Mouse (Mus musculus): ENCODE data around the gene Hivep2. TPM values are rescaled to one million over a fixed set of nuclear protein-coding genes. Genes with fewer than 3 reads are reported as not detected.
A peak's percentile ranks its signal among the peaks of the same experiment; 100 is the strongest.

The Hivep2 gene
- total and polyA plus RNA-seq, 2 experiments from 2014 or later = 10.8 to 37.5 TPM

DNA sequence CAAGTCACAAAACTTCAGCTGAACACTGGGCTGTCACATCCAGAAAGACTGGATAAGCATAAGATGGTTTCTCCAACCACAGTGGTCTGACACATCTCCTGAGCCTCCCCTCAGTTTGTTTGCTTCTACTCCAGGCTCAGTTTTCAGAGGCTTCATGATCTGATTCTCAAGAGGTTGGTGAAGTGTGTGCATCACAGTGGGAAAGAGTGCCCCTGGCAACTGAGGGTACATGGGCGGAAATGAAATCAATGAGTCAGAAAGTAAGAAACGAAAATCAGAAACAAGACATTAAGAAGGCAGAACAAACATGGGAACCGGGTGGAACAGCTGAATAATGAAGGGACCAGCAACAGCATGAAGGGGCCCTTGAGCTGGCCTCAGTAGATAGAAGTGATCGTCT is 31.5 kb downstream of the Hivep2 start:
- TF ChIP-seq CTCF (IDR thresholded peaks at IDR 0.05) = no peak
- no peaks in the 10 kb centered on the region for H3K27me3 ChIP-seq (ENCODE audit: insufficient read depth, low read length)
- no peak for ATAC-seq (ENCODE audit: low FRiP score)
- H3K9ac ChIP-seq (replicated peaks; ENCODE audit: low read length, poor library complexity, severe bottlenecking) = no peak overlapping the region
- H3K27ac ChIP-seq (ENCODE audit: low read depth, low read length) = no peak overlapping the region
- H3K4me2 ChIP-seq (ENCODE audit: low read depth, low read length, poor library complexity, severe bottlenecking) = no peak overlapping the region
- no peaks in the 10 kb centered on the region for H3K36me3 ChIP-seq (ENCODE audit: insufficient read depth, low read length)
- H3K9me3 ChIP-seq (ENCODE audit: low read length) = no peaks in the 10 kb centered on the region
- DNase-seq (ENCODE audit: low spot score) = no peak
- 86% methylated on average over 4 of the region's 4 CpGs for WGBS
- H3K4me1 ChIP-seq (ENCODE audit: insufficient read depth, low read length) = no peaks in the 10 kb centered on the region
- H3K4me3 ChIP-seq (ENCODE audit: low read depth, low read length) = no peak overlapping the region

DNA sequence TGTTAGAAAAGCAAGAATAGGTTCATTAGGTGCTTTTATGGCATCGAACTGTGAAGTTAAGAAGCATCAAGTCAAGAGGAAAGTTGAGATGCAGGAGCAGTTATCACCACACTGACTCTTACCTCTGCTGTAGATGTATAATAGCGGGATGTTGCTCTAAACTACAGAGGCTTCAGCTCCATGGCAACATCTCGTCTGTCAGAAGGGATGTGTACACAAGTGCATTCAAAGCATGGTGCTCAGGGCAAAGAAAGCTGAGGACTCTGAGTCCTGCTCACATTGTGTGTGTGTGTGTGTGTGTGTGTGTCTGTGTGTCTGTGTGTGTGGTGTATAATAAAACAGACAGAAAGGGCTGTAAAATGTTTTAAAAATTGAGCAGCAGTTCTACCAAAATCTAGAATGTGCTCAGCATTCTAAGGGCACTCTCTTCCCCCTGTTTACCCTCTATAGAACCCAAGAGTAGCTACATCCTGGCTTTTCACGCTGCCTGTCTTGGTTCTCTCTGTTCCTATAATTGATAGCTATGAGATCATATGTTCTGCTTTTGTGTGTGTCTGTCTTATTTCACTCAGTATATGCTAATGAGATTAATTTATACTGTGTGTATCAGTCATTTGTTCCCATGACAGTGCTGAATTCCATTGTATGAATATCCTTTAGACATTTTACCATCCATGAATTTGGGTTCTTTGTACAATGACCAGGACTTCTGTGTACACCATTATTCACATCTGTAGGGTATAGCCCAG is 39.1 kb downstream of the Hivep2 start:
- WGBS = 43% methylated on average over 4 of the region's 4 CpGs
- no peak overlapping the region for H3K9ac ChIP-seq (replicated peaks; ENCODE audit: low read length, poor library complexity, severe bottlenecking)
- H3K27ac ChIP-seq (ENCODE audit: low read depth, low read length) = no peak overlapping the region
- no peaks in the 10 kb centered on the region for H3K9me3 ChIP-seq (ENCODE audit: low read length)
- H3K36me3 ChIP-seq (ENCODE audit: insufficient read depth, low read length) = no peaks in the 10 kb centered on the region
- peak; percentile 68 for ATAC-seq (ENCODE audit: low FRiP score)
- no peak for DNase-seq (ENCODE audit: low spot score)
- H3K4me3 ChIP-seq (ENCODE audit: low read depth, low read length) = no peak overlapping the region
- 0 out of 2 replicates have a peak, but pooled peaks cover 3% of the 10 kb centered on the region for H3K4me1 ChIP-seq (ENCODE audit: insufficient read depth, low read length)
- TF ChIP-seq CTCF (IDR thresholded peaks at IDR 0.05) = no peak
- H3K27me3 ChIP-seq (ENCODE audit: insufficient read depth, low read length) = no peaks in the 10 kb centered on the region
- H3K4me2 ChIP-seq (ENCODE audit: low read depth, low read length, poor library complexity, severe bottlenecking) = no peak overlapping the region

DNA sequence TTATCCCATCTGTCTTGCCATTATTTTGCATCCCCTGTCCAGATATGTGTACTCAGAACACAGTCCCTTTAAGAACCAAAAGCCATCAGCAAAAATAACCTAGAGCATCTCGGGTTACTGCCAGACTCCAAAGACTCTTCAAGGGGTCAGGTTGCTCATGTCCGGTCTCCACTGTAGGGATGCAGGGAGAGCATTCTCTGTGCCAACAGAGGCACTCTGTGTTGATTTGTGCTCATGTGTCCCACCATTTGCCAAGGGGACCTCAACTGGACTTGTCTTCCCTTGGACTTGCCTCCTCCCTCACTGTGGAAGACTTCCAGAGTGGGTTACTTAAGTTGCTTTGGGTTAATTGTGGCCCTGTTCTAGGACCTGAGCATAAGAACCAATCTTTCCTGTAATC is 43.8 kb downstream of the Hivep2 start:
- H3K4me3 ChIP-seq (ENCODE audit: low read depth, low read length) = no peak overlapping the region
- no peaks in the 10 kb centered on the region for H3K36me3 ChIP-seq (ENCODE audit: insufficient read depth, low read length)
- H3K4me1 ChIP-seq (ENCODE audit: insufficient read depth, low read length) = 0 out of 2 replicates have a peak, but pooled peaks cover under 1% of the 10 kb centered on the region
- TF ChIP-seq CTCF (IDR thresholded peaks at IDR 0.05) = no peak
- H3K9me3 ChIP-seq (ENCODE audit: low read length) = no peaks in the 10 kb centered on the region
- no peak for ATAC-seq (ENCODE audit: low FRiP score)
- no peak overlapping the region for H3K9ac ChIP-seq (replicated peaks; ENCODE audit: low read length, poor library complexity, severe bottlenecking)
- WGBS = 85% methylated on average over 2 of the region's 2 CpGs
- DNase-seq (ENCODE audit: low spot score) = no peak
- no peak overlapping the region for H3K4me2 ChIP-seq (ENCODE audit: low read depth, low read length, poor library complexity, severe bottlenecking)
- no peaks in the 10 kb centered on the region for H3K27me3 ChIP-seq (ENCODE audit: insufficient read depth, low read length)
- no peak overlapping the region for H3K27ac ChIP-seq (ENCODE audit: low read depth, low read length)

DNA sequence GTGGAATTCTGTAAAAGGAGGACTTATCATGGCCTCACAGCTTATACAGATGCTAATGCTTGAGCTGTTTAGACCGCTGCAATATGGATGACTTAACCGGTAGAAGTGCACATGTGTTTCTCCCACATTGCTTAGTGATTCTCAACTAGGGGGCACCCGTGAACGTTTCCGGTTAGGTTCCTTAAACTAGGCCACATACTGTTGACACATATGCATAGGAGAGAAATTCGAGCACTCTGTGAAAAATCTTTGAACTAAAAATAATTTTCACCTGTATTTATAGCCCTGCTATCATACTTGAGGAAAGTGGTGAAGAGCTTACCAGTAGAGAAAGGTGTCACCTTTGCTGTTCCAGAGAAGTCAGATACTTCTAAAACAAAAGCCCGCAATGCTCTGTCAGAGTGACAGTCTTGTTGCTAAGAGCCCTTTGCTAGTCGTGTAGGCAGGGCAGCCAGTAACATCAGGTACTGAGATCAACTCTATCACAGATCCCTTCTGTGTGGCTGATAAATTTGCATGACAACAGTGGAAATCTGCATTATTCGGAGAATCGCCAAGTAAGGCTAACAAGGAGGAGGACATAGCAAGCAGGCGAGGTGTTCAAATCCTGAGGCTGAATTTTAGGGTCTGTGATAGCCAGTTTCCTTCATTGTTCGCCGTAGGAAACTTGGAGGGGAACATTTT is 50.6 kb downstream of the Hivep2 start:
- H3K27ac ChIP-seq (ENCODE audit: low read depth, low read length) = no peak overlapping the region
- H3K4me2 ChIP-seq (ENCODE audit: low read depth, low read length, poor library complexity, severe bottlenecking) = no peak overlapping the region
- no peaks in the 10 kb centered on the region for H3K36me3 ChIP-seq (ENCODE audit: insufficient read depth, low read length)
- 52% methylated on average over 13 of the region's 13 CpGs for WGBS
- H3K4me1 ChIP-seq (ENCODE audit: insufficient read depth, low read length) = peaks cover 5% of the 10 kb centered on the region; the same call in 1 of the 2 replicates
- H3K9ac ChIP-seq (replicated peaks; ENCODE audit: low read length, poor library complexity, severe bottlenecking) = no peak overlapping the region
- no peaks in the 10 kb centered on the region for H3K27me3 ChIP-seq (ENCODE audit: insufficient read depth, low read length)
- no peak overlapping the region for H3K4me3 ChIP-seq (ENCODE audit: low read depth, low read length)
- no peaks in the 10 kb centered on the region for H3K9me3 ChIP-seq (ENCODE audit: low read length)
- ATAC-seq (ENCODE audit: low FRiP score) (no peak), DNase-seq (ENCODE audit: low spot score) (peak; percentile 19)
- TF ChIP-seq CTCF (IDR thresholded peaks at IDR 0.05) = peak; percentile 39

DNA sequence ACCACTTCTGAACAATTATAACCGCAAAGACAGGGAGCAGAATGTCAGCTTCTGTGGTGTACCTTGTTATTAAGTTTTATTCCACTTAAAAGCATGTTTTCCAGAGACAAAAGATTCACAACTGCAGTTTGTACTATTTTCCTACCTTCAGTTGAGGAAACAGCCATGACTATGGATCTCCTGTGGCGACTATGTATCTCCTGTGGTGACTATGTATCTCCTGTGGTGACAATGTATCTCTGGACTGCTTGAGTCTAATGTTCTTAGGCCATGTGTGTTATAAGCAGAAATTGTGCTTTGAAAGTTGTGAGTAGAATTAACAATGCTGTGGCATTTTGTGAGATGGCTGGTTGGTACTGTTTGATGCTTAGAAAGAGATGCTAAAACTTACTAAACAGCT is 51.5 kb downstream of the Hivep2 start:
- no peak overlapping the region for H3K27ac ChIP-seq (ENCODE audit: low read depth, low read length)
- H3K4me1 ChIP-seq (ENCODE audit: insufficient read depth, low read length) = peaks cover 5% of the 10 kb centered on the region; the same call in 1 of the 2 replicates
- H3K36me3 ChIP-seq (ENCODE audit: insufficient read depth, low read length) = no peaks in the 10 kb centered on the region
- ATAC-seq (ENCODE audit: low FRiP score) = no peak
- no peaks in the 10 kb centered on the region for H3K9me3 ChIP-seq (ENCODE audit: low read length)
- 66% methylated on average over 2 of the region's 2 CpGs for WGBS
- no peak for DNase-seq (ENCODE audit: low spot score)
- no peak overlapping the region for H3K9ac ChIP-seq (replicated peaks; ENCODE audit: low read length, poor library complexity, severe bottlenecking)
- H3K4me2 ChIP-seq (ENCODE audit: low read depth, low read length, poor library complexity, severe bottlenecking) = no peak overlapping the region
- peak overlapping the region; percentile 39; the same call in 1 of the 2 replicates for H3K4me3 ChIP-seq (ENCODE audit: low read depth, low read length)
- no peaks in the 10 kb centered on the region for H3K27me3 ChIP-seq (ENCODE audit: insufficient read depth, low read length)
- no peak for TF ChIP-seq CTCF (IDR thresholded peaks at IDR 0.05)

DNA sequence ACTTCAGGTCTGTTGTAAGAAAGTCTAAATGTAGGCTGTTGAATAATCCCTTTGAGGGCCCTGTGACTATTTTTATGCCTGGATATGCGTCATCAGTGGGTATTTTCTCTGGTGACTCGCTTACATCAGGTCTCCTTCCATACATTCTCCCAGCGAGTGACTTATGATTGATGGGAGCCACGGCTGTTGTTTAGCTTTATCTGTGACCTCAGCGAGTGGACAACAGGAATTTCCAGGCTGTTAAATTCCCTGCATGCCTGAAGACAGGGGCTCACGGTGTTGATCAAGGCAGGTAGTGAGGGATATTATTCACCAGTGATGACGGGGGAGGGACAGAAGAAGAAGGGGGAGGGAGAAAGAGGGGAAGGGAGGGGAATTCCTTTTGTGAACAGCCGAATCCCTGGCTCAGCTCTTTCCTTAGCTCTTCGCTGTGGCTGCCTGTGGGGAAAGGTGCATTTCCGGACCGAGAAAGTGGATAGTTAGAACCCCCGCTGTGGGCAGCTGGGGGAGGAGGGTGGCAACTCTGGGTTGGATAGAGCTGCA is 52.0 kb downstream of the Hivep2 start:
- no peak for TF ChIP-seq CTCF (IDR thresholded peaks at IDR 0.05)
- H3K9me3 ChIP-seq (ENCODE audit: low read length) = no peaks in the 10 kb centered on the region
- no peaks in the 10 kb centered on the region for H3K36me3 ChIP-seq (ENCODE audit: insufficient read depth, low read length)
- peak overlapping the region; percentile 54 for H3K4me2 ChIP-seq (ENCODE audit: low read depth, low read length, poor library complexity, severe bottlenecking)
- peaks cover 5% of the 10 kb centered on the region; the same call in 1 of the 2 replicates for H3K4me1 ChIP-seq (ENCODE audit: insufficient read depth, low read length)
- no peak overlapping the region for H3K27ac ChIP-seq (ENCODE audit: low read depth, low read length)
- peak overlapping the region; percentile 59 for H3K9ac ChIP-seq (replicated peaks; ENCODE audit: low read length, poor library complexity, severe bottlenecking)
- H3K27me3 ChIP-seq (ENCODE audit: insufficient read depth, low read length) = no peaks in the 10 kb centered on the region
- ATAC-seq (ENCODE audit: low FRiP score) = peak; percentile 79
- WGBS = 6% methylated on average over 12 of the region's 12 CpGs
- H3K4me3 ChIP-seq (ENCODE audit: low read depth, low read length) = peak overlapping the region; percentile 39
- DNase-seq (ENCODE audit: low spot score) = peak; percentile 63
